Mouse (Mus musculus) layer of hippocampus, adult 9-10 months (tissue): ENCODE measurements around the gene Chchd6.

Experiments used
- DNase-seq: peaks from one replicate; pipeline ENCODE4 v3.0.0; 2022; ENCODE audit warnings: low spot score

The Chchd6 gene

DNA sequence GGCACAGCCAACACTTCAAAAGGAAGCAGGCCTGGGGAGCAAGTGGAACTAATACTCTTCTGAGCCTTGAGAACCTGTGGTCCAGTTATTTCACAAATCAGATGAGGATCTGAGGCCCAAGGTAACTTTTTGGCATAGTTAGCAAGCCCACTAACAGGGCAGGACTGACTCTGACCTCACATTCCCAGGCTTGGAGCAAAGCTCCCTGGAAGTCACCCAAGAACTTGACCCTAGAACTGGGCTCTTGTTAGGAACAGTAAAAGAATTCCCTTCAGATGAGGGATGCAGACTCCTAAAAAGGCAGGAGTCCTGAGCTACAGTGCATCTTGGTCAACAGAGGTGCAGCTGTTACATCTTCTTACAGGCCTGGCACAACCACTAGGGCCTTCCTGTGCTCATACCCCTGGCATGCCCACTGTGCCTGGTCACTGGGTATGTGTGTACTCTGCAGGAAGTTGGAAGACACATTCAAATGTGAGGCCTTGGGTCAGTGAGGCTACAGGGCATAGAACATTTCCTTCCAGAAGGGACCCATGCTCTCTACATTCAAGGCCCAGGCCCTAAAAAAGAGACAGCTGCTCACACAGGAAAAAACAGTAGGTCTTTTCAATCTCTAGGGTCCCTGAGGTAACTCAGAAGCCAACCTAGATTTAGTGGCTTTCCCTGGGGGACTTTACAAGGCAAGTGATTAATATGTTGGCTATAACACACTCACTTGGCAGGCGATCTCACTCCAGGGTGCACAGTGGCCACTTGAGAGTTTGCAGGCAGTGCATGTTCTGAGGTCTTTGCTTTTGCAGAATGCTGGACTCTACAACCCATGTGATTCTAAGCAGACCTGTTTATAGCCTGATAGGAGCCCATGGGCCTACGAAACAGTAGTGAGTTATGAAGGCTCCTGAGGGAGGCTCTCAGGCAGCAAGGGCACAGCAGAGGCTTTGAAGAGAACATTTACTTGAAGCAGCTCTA, 191.9 kb downstream of the Chchd6 start:
- no peak for DNase-seq

DNA sequence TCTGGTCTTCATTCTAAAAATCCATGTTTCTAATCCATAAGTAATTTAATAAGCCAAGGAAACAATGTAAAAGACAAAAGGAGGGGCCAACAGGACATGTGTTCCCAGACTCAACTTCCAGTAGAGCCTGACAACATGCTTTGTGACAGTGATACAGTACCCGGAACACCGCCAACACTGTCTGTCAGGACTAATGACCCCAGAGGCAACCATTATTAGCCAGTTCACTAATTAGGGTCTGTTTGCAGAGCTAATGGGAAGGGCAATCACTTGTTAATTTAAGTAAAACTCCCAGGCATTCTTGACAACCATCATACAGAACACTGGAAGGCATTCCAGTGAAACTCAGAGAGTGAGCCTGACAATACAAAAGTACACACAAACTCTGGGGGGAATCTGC, 193.0 kb downstream of the Chchd6 start:
- DNase-seq = no peak

DNA sequence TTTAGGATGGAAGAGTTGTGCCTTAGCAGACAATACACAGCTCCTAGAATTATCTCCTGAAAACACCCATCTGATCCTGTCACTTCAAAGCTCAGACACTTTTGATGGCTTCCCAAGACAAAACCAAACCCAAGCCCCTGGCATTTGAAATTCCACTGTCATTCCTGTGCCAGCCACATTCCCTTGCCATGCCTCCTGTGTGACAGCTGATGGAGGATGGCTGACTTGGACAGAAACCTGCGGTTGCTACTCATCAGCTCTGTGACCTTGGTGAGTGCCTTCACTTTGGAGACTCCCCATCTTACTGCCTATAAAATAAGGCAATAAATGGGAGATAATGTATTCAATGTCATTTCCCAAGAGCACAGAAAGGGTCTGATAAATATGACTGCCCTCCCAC, 195.9 kb downstream of the Chchd6 start:
- no peak for DNase-seq

DNA sequence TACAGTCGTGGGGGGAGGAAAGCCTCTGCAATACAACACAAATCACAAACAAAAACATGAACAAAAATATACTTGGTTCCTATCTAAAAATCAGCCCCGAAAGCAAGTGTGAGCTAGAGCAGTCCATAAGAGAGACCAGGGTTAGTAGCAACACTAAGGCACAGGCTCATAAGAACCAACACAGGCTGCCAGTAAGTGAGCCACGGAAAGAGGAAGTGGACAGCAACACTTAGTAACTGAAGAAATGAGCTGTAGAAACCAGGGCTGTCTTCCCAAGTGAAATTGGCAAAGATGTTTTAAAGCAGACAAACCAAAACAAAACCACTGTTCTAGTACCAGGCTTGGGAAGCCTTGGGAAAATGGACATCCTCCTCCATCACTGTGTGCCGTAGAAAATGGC, 197.5 kb downstream of the Chchd6 start:
- no peak for DNase-seq

DNA sequence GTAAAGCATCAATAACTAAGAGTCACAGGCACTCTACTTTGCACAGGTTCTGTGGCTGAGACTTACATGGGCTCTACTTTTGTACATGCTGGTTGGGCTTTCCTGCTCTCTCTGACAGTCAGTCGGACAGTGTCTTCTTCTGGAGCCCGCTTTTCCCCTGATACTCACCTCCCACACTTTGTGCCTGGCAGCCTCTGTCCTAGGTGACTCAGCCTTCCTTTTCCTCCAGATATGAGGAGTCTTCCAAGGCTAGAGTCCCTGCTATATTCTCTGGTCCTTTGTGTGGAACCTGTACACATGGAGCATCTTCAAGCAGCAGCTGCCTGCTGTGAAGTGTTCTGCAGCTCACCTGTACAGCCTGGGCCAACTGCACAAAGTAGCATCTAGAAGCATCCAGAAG, 201.6 kb downstream of the Chchd6 start:
- no peak for DNase-seq

DNA sequence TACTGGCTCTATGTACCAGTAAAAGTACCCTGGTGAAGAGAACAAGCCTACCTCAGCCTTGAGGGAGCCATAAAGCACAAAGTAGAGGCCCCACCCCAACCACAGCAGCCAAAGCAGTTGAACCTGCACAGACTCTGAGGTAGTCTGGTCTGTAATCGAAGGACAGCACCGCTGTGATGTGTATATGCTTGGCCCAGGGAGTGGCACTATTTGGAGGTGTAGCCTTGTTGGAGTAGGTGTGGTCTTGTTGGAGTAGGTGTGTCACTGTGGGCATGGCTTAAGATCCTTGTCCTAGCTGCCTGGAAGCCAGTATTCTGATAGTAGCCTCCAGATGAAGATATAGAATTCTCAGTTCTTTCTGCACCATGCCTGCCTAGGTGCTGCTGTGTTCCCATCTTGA, 203.2 kb downstream of the Chchd6 start:
- DNase-seq = no peak

DNA sequence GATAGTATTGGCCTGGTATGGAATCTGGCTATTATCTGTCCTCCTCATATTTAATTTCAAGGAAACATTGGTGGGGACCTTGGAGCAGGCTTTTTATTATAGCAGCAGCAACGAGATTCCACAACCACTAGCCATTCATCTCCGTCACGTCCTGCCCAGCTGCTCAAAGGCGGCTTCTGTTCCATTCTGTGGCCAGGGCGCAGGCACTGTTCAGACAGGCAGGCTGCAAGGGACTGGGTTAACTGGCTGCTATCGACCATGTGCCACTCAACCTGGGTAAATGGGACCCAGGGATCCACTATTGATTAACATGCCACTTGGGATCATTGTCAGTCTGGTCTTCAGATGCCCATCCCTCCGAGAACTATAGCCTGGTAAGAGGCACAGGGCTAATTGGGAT, 205.7 kb downstream of the Chchd6 start:
- DNase-seq = no peak

DNA sequence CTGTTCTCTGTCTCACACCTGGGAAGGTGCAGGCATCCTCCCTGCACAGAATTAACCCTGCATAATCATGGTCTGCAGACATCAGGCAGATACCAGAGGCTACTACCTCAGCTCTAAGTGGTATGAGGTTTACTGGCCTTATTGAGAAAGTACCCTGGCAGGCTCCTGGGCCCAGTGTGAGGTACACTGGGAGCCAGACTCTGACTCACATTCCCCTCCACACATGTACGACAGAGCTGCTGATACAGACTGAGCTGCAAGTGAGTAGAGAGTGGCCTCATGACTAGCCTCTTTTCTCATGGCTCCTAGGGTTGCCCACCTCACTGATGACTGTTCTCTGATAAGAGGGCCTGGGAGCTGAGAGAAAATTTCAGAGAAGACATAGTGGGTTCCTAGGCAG, 208.5 kb downstream of the Chchd6 start:
- no peak for DNase-seq

DNA sequence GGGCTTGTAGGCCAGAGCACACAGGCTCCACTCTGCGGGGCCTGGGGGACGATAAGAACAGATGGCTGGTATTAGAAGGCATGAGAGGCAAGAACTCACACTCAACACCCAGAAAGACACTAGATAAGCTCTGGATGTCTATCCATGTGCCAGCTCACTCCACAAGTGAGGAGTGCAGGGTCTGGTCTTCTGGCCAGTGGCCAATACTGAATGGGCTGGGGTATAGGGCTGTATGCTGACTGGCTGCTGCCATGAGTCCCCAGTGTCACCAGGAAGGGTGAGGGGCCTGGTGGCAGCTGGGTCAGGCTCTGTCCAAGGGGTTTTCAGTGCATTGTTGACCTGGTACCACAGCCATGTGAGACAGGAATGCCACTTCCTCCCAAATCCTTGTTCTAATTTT, 210.8 kb downstream of the Chchd6 start:
- no peak for DNase-seq

DNA sequence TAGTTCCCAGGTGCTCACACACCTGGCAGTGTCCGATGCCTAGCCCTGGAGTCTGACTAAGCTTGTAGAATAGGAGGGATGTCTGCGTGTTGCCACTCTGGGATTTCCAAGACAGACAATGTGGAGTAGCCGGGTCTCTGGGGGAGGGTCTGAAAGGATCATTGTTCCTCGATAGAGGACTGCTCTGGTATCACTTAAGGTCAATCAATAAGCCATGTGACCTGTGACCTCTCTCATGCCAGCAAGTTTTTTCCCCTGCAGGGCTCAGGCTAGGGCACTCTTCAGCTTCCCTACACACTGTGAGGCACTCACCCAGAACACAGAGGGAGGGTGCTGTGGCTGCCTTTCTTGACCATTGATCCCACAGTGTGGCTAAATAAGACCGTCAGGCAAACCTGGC, 213.6 kb downstream of the Chchd6 start:
- no peak for DNase-seq

DNA sequence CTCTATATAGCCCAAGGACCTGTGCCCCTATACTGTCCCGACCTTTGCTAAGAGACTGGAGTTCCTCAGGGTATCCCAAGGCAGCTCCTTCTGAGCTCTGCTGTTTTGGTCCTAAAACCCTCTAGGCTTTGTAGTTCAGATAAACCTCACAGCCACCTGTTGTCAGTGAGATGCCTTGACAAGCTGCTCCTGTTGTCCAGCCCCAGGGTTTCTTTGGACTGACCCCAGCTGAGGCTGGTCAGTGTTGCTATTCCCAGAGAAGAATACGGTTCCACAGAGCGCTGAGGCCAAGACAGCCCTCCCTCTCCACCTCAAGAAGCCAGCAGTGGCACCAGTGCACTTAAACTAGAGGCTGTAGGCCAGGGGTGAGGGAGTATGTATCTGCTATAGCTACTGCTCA, 214.3 kb downstream of the Chchd6 start:
- no peak for DNase-seq

DNA sequence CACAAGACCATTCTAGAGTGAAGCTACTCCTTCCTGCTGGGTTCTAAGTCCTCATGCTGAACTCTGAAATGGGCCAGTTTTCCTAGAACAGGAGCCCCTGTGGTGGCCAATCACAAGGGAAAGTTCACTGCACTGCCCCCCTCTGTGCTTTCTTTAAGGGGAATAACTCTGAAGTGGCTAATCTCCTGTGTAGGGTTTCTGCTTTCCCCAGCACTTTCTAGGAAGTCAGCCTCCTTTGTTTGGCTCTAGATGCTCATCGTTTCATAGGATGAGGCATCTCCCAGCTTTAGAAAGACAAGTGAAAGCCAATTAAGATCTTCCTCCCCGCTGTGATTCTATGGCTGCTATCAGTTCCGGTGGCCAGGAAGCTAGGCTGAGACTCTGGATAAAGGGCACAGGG, 214.7 kb downstream of the Chchd6 start:
- DNase-seq = no peak

DNA sequence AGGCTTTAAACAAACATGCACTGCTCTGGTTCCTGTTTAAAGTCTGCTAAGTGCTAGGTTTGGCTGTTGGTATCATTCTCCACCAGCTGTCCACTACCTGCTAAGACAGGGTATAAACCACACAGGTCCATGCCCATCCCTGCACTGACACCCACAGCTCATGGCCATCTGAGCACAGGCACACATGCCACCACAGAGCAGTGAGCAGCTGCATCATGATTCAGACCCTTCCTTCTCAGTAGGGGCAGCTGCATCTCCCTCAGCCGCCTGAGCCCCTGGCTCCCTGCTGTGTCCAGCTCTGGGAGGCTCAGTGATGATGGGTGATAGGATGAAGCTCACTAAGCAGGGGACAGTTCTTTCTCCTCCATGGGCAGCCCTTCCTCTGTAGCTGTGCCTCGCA, 217.2 kb downstream of the Chchd6 start:
- no peak for DNase-seq

DNA sequence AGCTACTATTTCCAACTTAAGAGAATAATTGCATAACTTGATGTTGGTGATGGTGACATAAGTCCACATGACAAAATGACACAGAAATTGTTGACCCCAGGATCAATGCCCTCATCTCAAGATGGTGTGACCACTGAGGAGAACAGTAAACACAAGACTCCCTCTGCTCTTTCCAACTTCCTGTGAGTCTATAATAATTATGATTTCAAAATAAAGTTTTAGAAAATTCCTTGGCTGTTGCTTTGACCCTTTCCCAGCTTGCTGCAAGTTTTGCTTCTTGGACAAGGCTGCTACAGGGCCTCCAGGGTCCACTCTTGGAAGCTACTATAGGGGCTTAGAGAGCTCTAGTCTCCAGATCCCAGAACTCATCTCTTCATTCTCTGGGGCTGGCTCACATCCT, 226.6 kb downstream of the Chchd6 start:
- no peak for DNase-seq

DNA sequence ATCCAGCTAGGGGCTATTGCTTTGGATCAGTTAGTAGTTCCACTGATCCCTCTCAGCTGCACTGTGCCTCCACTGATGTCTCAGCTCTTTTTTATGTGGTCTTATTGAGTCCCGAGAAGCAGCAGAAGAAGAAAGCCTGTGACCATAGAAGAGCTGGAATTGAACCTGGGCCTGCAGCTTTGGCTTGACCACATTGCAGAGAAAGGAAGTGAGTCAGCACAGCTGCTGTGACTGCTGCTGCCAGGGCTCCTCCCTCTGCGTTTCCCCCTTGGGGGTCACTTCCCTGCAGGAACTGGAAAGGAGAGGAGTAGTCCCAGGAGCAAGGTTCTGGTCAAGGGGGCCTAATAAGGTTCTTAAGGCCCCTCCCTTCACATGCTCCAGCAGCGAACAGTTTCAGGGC, 231.1 kb downstream of the Chchd6 start:
- no peak for DNase-seq

DNA sequence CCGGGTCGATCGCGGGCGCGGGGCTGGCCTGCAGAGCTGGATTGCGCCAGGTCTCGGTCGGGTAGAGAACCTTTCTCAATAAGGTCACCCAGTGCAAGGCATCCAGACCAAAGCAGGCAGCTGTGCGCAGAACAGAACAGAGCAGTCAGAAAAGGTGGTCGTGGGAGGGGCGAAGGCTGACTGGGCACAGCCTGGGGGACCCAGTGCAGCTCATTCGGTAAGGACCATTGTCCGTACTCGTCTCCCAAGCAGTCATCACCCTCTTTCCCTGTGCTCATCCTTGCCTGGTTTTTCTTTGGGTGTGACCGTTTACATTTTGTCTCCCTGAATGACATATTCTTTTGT, 232.4 kb downstream of the Chchd6 start:
- no peak for DNase-seq

DNA sequence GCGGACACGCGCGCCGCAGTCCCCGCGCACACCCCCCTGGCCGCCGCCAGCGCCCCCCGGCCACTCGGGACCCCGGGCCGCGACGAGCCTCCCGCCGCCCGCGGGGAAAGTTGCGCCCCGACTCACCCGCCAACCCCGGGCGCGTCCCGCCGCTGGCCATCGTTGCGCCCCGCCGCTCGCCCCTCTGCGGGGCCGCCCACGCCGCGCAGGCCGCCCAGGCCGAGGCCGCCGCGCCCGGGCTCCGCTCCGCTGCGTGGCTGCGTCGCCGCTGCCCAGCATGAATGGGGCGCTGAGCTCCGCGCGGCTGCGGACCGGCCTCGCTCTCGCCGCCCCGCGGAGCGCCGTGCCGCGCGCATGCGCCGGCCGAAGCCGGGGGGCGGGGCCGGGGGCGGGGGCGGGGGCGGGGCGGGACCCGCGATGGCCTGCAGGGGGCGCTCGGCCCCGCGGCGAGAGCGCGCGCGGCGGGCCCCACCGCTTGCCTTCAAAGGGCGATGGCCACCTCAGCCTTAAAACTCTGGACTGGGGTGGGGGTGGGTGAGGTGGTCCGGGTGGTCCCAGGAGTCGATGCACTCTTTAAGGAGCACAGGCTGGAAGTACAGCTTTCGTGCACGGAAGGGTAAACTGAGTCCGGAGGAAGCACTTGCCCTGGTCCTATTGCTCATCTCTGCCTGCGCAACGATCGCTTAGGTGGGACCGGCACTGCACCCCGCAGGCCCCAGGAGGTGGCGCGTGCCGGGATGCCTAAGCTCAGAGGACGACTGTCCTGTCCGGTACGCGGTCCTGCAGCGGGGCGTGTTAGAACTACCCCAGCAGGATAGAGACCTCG, 233.0 kb downstream of the Chchd6 start, which contains the start of gene Plxna1:
Plxna1 (minus strand) TSS at position 340 of the 826 bp plus-strand sequence.
- DNase-seq = no peak

DNA sequence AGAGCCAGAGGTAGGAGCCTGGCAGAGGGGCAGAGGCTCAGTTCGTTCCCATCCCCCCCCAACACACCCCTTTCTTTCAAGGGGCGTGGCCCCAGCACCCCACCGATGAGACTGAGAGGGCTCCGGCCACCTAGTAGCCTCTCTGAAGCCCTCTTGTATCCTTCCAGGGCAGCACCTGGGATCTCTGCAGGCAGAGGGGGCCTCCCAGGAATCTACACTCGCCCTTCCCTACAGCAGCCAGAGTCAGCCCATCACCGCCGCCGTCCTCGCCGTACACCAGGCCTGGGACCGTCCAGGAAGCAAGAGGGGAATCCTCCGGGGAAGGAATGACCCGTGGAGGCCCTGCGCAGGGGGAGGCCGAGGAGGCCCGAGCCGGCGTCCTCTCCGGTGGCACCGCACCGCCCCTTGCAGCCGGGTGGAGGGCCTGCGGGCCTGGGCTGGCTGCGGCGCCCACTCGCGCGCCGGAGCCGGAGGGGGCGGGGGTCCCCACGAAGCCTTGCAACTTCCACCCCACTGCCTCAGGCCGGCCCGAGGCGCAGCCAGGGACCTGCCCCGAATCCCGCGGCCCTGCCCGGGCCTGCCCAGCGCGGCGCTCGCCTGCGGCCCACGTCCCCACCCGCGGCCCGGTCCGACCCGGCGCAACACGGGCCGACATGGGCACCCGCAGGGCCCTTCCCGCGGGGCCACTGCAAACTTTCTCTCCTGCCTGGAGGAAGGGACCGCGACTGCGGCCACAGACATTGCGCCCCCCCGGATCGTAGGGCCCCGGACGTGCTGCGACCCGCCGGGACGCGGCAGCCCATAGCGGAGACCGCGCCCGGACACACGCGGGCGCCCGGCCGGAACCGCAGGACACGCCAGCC, 233.8 kb downstream of the Chchd6 start:
- DNase-seq = no peak

DNA sequence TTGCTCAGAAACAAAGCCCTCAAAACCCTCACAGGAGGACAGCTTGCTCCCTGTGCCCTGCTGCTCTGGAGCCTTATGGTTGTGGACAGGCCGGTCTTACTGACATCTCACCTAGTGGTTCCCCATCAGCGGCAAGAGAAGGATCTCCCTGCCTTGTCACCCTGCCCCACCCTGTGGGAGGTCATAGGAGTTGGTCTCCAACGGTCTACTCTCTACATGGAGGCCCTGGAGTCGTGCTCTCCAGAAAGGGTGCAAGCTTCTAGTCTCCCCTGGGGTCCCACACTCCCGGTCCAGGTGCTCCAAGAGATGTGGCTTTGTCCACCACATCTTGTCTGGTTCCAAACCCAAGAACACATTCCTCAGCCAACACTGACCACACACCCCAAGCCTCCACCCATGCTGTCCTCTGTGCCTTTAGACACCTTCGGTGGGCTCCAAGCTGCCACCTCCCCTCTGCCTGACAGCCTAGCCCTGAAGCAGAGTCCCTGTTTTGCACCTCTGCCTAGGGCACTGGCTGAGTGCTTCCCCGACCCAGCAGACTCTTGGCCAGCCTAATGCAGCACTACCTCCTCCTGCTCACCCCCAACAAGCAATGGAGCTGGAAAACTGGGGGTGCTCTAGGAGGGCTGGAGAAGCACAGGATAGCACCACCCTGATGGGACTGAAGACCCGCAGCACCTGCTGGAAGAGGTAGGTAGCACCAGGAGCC, 234.6 kb downstream of the Chchd6 start:
- no peak for DNase-seq

DNA sequence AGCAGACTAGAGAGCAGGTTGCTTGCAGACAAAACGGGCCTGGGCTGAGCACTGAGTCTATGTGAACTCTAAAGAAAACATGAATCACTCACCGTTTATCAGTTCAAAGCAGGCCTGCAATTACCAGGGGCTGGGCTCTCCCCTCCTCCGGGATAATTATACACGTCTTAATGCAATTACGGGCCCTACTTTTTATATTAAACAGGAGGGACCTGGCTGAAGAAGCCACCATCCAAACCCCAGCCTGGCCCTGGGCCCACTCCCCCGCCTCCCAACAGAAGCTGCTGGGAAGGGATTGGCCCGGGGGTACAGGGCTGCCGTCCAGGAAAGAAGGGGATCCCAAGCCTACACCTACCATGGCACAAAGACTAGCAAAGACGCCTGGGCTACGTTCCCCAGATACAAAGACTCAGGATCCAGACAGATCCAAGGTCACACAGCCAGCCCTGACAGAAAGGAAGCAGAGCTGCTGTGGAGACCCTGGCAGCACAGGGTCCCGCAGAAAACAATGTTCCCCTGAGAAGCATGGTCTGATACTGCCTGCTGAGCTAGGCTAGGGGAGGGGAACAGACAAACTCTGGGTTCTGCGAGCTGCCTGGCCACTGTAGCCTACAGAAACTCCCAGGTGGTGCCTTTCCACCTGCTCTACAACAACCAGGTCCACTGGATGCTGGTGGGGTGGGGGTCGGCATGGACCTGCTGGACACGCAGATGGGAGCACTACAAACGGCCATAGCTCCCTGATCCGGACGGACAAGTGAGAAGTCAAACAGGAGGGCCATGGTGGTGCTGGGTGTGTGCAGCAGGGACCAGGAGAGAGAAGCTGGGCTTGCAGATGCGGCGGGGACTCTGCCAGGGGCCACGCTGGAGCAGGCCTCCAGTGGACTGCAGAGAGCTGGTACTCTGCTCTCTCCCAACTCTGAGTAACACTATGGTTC, 235.4 kb downstream of the Chchd6 start:
- DNase-seq = no peak
